Mouse (Mus musculus) urinary bladder, postnatal 36 days (tissue): ENCODE measurements around the gene Kcnj10.

Experiments used
- DNase-seq, 2 experiments: peaks; one replicate each; pipeline ENCODE4 v3.0.0; 2022; ENCODE audit warnings: low spot score in 2 of 2, mixed read lengths in 1 of 2

The Kcnj10 gene

GRCm38 (mm10) chr1:172311921-172312767 is 28.9 kb upstream of the Kcnj10 start:
- DNase-seq = peak; percentile 82 to 92

- no peak for DNase-seq
Measured at GRCm38 (mm10) chr1:172312768-172313561, 28.0 kb upstream of the Kcnj10 start.

- DNase-seq = no peak
Measured at GRCm38 (mm10) chr1:172313613-172314411, 27.2 kb upstream of the Kcnj10 start.

- no peak for DNase-seq
Measured at GRCm38 (mm10) chr1:172314911-172315310, 26.1 kb upstream of the Kcnj10 start.

DNA sequence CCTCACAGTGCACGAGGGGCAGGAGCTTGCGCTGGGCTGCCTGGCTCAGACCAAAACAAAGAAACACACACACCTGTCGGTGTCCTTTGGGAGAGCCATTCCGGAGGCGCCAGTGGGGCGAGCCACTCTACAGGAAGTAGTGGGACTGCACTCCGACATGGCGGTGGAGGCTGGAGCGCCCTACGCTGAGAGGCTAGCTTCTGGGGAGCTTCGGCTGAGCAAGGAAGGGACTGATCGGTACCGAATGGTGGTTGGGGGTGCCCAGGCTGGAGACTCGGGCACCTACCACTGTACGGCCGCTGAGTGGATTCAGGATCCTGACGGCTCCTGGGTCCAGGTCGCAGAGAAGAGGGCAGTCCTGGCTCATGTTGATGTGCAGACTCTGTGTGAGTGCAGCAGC is 23.6 kb upstream of the Kcnj10 start:
- DNase-seq = no peak

- no peak for DNase-seq
Measured at GRCm38 (mm10) chr1:172317946-172318345, 23.1 kb upstream of the Kcnj10 start.

GRCm38 (mm10) chr1:172318424-172319035 is 22.5 kb upstream of the Kcnj10 start:
- DNase-seq = no peak

- DNase-seq = no peak
Measured at GRCm38 (mm10) chr1:172319346-172319745, 21.7 kb upstream of the Kcnj10 start.

DNA sequence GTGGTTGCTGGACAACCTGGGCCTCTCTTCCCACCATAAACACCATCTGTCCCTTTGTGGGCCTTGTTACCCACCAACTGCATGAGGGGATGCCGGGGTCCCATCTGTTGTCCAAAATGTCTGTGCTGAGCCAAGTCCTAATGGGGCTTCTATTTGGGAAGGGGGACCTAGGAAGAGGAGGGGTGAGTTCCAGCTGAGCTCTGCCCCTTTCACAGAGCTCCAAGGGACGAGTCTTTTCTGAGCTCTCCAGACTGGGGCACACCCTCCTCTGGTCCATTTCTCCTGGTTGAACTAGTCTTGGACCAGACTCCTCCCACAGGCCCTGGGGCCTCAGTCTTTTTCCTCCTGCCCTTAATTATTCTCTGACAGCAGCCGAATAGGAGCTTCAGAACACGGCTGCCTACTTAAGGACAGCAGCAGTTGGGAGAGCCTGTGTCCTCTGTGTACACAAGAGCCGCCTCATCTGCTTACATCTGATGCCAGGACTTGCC is 21.0 kb upstream of the Kcnj10 start:
- no peak for DNase-seq

DNA sequence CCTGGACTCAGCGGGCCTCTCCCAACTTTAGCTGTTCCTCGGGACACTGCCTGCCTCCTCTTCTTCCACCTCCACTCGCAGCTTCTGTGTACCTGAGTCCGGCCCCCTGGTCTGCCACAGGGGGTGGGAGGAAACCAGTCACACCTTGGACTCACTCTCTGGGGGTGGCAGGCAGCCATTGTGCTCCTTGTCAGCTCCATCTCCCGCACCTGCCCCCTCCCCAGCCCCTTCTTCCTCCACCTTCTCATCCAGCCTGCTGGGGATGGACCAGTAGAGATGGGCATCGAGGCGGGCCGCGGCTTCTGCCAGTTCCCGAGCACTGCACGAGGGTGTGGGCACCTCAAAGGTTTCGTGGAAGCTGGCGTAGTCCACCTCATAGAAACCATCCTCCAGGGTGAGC is 18.3 kb upstream of the Kcnj10 start:
- DNase-seq = no peak

- DNase-seq = no peak
Measured at GRCm38 (mm10) chr1:172323298-172323697, 17.7 kb upstream of the Kcnj10 start.

- no peak for DNase-seq
Measured at GRCm38 (mm10) chr1:172323801-172324359, 17.1 kb upstream of the Kcnj10 start.

DNA sequence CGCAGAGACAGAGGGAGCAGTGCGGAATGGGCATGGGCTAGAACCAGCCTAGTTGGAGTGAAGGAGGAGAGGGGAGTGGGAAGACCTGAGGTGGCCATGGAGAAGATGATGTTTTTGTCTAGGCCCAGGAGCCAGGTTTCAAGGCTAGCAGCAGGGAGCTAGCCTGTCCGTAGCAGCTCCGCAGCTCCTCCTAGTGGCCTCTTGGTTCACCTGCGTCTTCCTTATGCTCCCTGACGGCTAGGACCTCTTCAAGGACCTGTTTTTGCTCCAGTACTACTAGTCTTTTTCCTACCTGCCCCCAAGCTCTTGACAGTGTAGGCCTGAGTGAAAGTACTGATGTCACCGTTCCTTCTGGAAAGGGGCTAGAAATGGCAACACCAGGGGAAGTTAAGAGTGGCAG is 16.3 kb upstream of the Kcnj10 start:
- peak; percentile 64 to 74 for DNase-seq

- peak in 1 of 2 experiments; percentile 73 for DNase-seq
Measured at GRCm38 (mm10) chr1:172325680-172326535, 15.1 kb upstream of the Kcnj10 start.

DNA sequence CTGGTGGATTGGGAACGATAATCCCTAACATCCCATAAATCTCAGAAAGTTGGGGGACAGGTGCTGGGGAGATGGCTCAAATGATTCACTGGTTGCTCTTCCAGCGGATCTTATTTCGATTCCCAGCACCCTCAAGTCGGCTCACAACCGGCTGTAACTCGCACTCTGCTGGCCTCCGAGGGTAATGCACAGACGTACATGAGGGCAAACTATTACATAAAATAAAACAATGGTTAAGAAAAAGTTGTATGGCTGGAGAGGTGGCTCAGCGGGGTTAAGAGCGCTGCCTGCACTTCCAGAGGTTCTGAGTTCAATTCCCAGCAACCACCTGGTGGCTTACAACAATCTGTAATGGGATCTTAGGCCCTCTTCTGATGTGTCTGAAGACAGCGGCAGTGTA is 14.3 kb upstream of the Kcnj10 start:
- DNase-seq = no peak

- no peak for DNase-seq
Measured at GRCm38 (mm10) chr1:172327206-172328001, 13.6 kb upstream of the Kcnj10 start.

DNA sequence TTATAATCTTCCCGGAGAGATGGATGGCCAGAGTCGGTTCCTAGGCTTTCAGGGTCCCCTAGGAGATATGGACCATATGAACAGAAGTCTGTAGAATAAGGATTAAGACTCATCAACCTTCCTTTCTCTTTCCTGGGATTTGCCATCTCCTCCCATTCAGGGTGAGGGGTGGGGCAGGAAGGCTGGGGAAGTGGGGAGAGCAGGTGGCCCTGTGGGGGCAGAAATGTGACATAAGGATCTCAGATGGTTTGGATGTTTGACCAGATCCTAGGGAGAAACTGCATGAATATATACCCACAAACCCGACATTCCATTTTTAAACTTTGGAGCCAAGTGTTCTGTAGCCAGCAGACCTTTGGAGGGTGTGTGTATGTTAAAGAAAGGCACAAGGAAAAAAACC is 13.0 kb upstream of the Kcnj10 start:
- DNase-seq = no peak

GRCm38 (mm10) chr1:172328461-172328860 is 12.5 kb upstream of the Kcnj10 start:
- no peak for DNase-seq

DNA sequence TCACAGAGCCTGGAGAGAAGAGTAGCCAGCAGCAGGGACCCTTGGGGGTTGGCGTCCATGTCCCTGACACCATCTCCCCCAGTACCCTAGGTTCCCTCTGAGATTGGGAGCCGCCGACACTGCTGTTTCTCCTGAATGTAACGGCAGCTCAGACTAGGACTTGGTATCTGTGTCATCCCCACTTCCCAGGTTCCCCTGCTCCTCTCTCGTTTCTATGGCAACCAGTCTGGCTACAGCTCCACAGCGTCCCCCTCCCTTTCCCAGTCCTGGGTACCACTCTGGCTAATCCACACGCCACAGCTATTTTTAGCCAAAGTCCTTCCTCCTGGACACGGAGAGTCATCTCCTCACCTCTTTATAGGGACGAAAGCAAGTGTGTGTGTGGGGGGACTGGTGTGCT is 11.9 kb upstream of the Kcnj10 start, which contains the start of gene Kcnj9:
Kcnj9 (minus strand) TSS at position 188 of the 400 bp plus-strand sequence.
- DNase-seq = no peak
